Mouse (Mus musculus) cerebellum, adult 2 months (tissue): Measurements from ENCODE around the gene 9630041A04Rik.

Source experiments
- CTCF ChIP-seq: fragments of 200-500 bp; IDR thresholded peaks from 2 replicates; pipeline ENCODE4 v1.5.1; 2011; ENCODE audit warnings: low read depth, mild to moderate bottlenecking, control low read depth, low read length, moderate library complexity, borderline replicate concordance; ENCODE audit not compliant: insufficient read depth
- POLR2A ChIP-seq: fragments of 200-500 bp; IDR thresholded peaks from 2 replicates; pipeline ENCODE4 v1.6.1; 2011; ENCODE audit warnings: low read length, control low read depth, borderline replicate concordance; ENCODE audit not compliant: insufficient read depth

GRCm38 (mm10) chr9:101938066-101938465, 76.4 kb downstream of the 9630041A04Rik start:
- TF ChIP-seq CTCF = no peak
- TF ChIP-seq POLR2A = no peak
